Mouse (Mus musculus) midbrain, embryonic 12.5 days (tissue): ENCODE results near the gene Kcnd3. TPM values are rescaled to one million over a fixed set of nuclear protein-coding genes. Genes with fewer than 3 reads are reported as not detected.

Source experiments
- ATAC-seq: fragments of 200-750 bp; cut with Nextera tagmentation; 2 replicates; pipeline ENCODE4 v1.8.0; 2017; ENCODE audit warnings: low read depth, moderate TSS enrichment, moderate library complexity; ENCODE audit not compliant: low FRiP score
- H3K27ac ChIP-seq: fragments of 300-500 bp; sonication (generic); replicated peaks from 2 replicates; pipeline ENCODE4 v1.5.1; 2016; ENCODE audit warnings: mild to moderate bottlenecking
- H3K27me3 ChIP-seq: fragments of 300-500 bp; sonication (generic); 2 replicates; pipeline ENCODE4 v1.6.1; 2016; ENCODE audit warnings: mild to moderate bottlenecking
- H3K36me3 ChIP-seq: fragments of 300-500 bp; sonication (generic); 2 replicates; pipeline ENCODE4 v1.6.1; 2016
- H3K4me1 ChIP-seq: fragments of 300-500 bp; sonication (generic); 2 replicates; pipeline ENCODE4 v1.6.1; 2016
- H3K4me2 ChIP-seq: fragments of 300-500 bp; sonication (generic); replicated peaks from 2 replicates; pipeline ENCODE4 v1.6.1; 2016; ENCODE audit warnings: mild to moderate bottlenecking, moderate library complexity
- H3K4me3 ChIP-seq: fragments of 300-500 bp; sonication (generic); 2 replicates; pipeline ENCODE4 v1.5.1; 2016; ENCODE audit warnings: mild to moderate bottlenecking
- H3K9ac ChIP-seq: fragments of 300-500 bp; sonication (generic); replicated peaks from 2 replicates; pipeline ENCODE4 v1.6.1; 2016; ENCODE audit warnings: mild to moderate bottlenecking, moderate library complexity
- H3K9me3 ChIP-seq: fragments of 300-500 bp; sonication (generic); 2 replicates; pipeline ENCODE4 v1.6.1; 2016; ENCODE audit warnings: mild to moderate bottlenecking
- WGBS: fragments of 180-500 bp; shearing (Covaris S2); methylation state at CpG from one replicate; pipeline ENCODE4 v1.1.7; 2016; 5-methylcytosine and 5-hydroxymethylcytosine counted together
- polyA plus RNA-seq: library from polyadenylated mRNA; unstranded; fragments of >200 nt; fragmentation: Nextera tagmentation; extraction: Ambion mirVana; gene quantifications from 2 replicates; pipeline ENCODE4 v1.2.1, GENCODE M21; 2016

Kcnd3 gene
- 5.1 TPM in 2 replicates for polyA plus RNA-seq

DNA sequence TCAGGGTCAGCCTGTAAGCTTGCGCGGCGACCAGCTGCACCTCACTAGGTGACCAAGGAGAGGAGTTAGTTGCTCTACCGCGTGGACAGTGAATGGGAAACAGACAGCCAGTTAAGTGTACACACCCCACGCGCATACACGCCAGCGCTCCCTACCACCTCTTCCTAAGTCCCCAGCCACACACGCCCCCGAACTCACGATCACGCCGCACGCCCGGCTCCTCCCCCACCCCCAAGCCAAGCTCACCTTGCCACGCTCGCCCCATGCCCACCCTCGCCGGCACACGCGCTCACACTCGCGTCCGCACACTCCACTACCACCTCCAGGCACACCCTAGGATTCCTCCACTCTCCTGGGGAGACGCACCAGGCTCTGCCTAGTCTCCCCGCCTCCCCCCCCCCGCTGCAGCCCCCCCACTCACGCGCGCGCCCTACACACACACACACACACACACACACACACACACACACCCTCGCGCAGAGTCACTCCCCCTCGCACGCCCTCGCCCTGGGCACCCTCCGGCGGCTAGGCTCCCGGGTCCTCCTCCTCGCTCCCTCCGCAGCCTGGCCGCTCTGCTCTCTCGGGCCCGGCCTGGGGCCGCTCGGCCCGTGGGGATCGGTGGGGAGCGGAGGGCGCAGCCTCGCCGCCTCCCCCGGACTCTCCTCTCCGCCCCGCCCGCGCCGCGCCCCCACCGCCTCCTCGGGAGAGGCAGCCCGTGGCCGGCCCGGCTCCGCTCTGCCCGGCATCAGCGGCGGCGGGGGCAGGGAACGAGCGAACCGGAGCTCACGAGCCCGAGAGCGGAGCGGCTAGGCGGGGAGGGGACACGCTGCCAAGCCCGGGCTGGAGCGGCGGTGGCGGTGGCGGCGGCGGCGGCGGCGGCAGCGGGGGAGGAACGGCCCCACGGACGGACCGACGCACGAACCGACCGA, at the start of gene Kcnd3:
TSS of gene Kcnd3 (plus strand) at position 704 of the 929 bp plus-strand sequence.
- ATAC-seq = peak; percentile 79
- H3K4me2 ChIP-seq = peak within 1 kb of the TSS; percentile 96
- H3K4me3 ChIP-seq = peak within 1 kb of the TSS; percentile 76
- peaks cover 27% of the 10 kb centered on the region for H3K4me1 ChIP-seq
- no peaks in the 10 kb centered on the region for H3K9me3 ChIP-seq
- H3K27ac ChIP-seq = peak within 1 kb of the TSS; percentile 77
- H3K9ac ChIP-seq = peak within 1 kb of the TSS; percentile 84
- under 1% methylated on average over 54 of the region's 98 CpGs for WGBS
- H3K36me3 ChIP-seq = no peaks in the 10 kb centered on the region
- H3K27me3 ChIP-seq = peaks cover 66% of the 10 kb centered on the region

DNA sequence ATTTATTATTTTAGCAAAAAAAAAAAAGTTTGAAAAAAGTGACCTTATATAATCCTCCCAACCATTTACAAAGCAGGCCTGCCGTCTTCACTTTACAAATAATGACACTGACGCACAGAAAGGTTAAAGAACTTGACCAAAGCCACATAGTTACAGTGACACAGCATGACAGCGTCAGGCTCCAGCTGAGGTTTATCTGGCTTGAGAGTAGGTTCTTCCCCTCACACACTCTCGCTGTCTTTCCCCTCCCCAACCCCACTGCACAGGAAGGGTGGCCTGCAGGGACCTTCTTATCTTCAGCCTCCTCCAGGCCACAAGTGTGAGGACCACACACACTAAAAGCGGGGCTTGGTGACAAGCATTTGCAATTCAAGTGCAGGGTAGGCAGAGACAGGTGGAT, 49.5 kb upstream of the Kcnd3 start:
- Histone ChIP-seq H3K36me3 (no peaks in the 10 kb centered on the region), H3K4me3 (no peak overlapping the region), H3K9me3 (no peaks in the 10 kb centered on the region), H3K9ac (no peak overlapping the region), H3K4me1 (peaks cover 15% of the 10 kb centered on the region; the same call in 1 of the 2 replicates), H3K27me3 (no peaks in the 10 kb centered on the region), H3K4me2 (no peak overlapping the region), H3K27ac (no peak overlapping the region)
- no peak for ATAC-seq
- WGBS = 64% methylated on average over 5 of the region's 5 CpGs

DNA sequence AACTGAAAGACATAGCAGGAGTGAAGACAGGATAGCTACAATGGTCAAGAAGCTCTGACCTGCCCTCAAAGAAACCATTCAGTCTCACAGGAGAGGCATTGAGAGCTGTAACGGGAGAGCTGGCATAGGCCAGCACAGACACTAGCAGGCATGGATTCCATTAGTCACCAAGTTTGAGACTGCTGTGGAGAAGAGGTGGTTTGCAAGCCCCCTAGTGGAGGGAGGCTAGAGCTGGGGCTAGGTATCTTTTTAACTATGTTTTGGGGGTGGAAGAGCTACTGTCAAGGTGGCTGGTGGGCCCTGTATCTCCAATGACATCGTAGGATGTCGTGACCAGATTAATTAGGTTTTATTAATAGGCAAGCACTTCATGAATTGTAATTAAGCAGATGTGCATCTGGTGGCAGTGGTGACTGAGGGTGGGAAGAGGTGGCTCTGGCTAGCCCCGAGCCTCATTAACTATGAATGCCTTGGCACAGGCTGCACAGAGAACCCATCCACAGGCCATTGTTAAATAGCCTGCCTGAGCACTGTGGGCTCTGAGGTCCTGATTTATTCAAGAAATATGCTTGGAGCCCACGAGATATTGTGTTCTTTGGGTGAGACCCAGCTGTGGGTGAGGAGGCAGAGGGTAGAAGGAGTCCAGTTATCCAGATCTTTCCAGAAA, 48.6 kb upstream of the Kcnd3 start:
- Histone ChIP-seq H3K4me1 (peaks cover 24% of the 10 kb centered on the region; the same call in 1 of the 2 replicates), H3K4me3 (no peak overlapping the region), H3K9ac (no peak overlapping the region), H3K27me3 (no peaks in the 10 kb centered on the region), H3K36me3 (no peaks in the 10 kb centered on the region), H3K27ac (no peak overlapping the region), H3K4me2 (no peak overlapping the region), H3K9me3 (no peaks in the 10 kb centered on the region)
- WGBS = 54% methylated on average over 5 of the region's 5 CpGs
- peak; percentile 61; the same call in 1 of the 2 replicates for ATAC-seq

DNA sequence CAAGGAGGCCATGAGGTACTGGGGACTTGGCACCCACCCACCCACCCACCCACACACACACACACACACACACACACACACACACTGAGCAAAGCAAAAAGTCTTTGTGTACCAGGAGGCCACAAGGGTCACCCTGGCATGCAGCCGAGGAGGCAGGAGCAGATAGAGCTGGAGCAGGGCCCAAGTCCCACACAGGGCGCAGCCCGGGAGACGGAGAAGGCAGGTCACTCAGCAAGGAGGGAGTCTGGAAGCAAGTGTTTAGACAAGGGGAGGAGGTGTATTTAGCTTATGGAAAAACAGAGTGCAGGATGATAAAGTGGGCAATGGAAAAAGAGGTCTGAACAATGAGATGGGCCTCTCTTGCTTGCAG, 48.1 kb upstream of the Kcnd3 start:
- WGBS = 76% methylated on average over 4 of the region's 4 CpGs
- ATAC-seq = no peak
- peaks cover 24% of the 10 kb centered on the region; the same call in 1 of the 2 replicates for H3K4me1 ChIP-seq
- no peaks in the 10 kb centered on the region for H3K36me3 ChIP-seq
- H3K9me3 ChIP-seq = no peaks in the 10 kb centered on the region
- H3K4me2 ChIP-seq = no peak overlapping the region
- no peak overlapping the region for H3K4me3 ChIP-seq
- H3K27me3 ChIP-seq = no peaks in the 10 kb centered on the region
- no peak overlapping the region for H3K27ac ChIP-seq
- H3K9ac ChIP-seq = no peak overlapping the region

DNA sequence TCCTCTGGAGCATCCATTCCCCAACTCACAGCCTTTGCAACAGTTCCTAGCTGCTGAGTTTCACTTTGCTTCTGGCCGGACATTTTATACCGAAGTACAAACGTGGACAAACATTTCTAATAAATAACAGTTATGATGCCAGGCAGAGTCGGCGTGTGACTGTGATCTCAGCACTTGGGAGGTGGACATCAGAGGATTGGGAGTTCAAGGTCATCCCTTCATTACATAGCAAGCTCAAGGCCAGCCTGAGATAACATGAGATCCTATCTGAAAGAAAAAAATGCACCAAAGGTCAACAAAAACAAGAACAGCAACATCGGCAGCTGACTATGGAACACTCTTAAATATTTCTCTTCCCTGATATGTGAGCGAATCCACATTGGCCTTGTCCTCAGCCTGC, 46.6 kb upstream of the Kcnd3 start:
- no peak for ATAC-seq
- H3K36me3 ChIP-seq = no peaks in the 10 kb centered on the region
- peaks cover 24% of the 10 kb centered on the region; the same call in 1 of the 2 replicates for H3K4me1 ChIP-seq
- H3K27ac ChIP-seq = no peak overlapping the region
- no peak overlapping the region for H3K4me3 ChIP-seq
- H3K9me3 ChIP-seq = no peaks in the 10 kb centered on the region
- WGBS = 91% methylated on average over 7 of the region's 7 CpGs
- no peak overlapping the region for H3K4me2 ChIP-seq
- no peak overlapping the region for H3K9ac ChIP-seq
- no peaks in the 10 kb centered on the region for H3K27me3 ChIP-seq

DNA sequence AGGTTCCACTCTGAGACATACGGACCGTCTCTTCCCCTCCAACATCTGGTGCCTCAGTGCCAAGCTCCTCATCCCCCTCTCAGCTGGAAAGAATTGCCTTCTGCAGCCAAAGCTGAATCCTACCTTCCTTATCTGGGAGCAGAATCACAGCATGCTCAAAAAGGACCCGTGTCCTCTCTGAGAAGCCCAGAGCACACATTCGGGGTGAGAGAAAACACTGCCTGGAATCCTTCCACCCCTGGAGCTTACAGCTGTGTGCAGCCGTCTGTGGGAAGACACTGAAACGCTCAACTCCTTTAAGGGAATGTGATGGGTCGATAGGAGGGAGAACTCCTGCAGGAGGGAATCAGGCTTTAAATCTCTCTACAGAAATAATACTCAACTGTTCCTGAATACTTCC, 46.1 kb upstream of the Kcnd3 start:
- Histone ChIP-seq H3K36me3 (no peaks in the 10 kb centered on the region), H3K4me1 (peaks cover 24% of the 10 kb centered on the region; the same call in 1 of the 2 replicates), H3K9me3 (no peaks in the 10 kb centered on the region), H3K4me2 (no peak overlapping the region), H3K4me3 (no peak overlapping the region), H3K9ac (no peak overlapping the region), H3K27ac (no peak overlapping the region), H3K27me3 (no peaks in the 10 kb centered on the region)
- no peak for ATAC-seq
- WGBS = 48% methylated on average over 7 of the region's 7 CpGs

DNA sequence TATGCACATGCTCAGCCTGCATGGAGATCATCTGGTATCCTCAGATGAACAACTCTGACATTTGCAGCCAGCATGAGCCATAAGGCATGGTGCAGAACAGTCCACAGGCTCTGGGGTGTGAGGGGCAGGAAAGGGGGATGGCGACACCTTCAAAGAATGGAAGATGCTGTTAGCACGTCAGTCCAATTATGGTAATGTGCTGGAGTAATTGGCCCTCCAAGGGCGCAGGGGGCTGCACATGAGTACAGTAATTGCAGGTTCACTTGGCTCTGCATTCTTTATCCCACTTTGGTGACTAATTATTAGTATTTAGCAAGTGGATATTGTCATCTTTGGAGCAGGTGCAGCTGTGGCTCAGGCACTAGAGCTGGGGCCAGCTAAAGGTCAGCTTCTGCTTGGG, 43.9 kb upstream of the Kcnd3 start:
- H3K4me3 ChIP-seq = no peak overlapping the region
- ATAC-seq = peak; percentile 82
- H3K27me3 ChIP-seq = no peaks in the 10 kb centered on the region
- H3K4me2 ChIP-seq = no peak overlapping the region
- 46% methylated on average over 3 of the region's 3 CpGs for WGBS
- H3K4me1 ChIP-seq = peaks cover 24% of the 10 kb centered on the region; the same call in 1 of the 2 replicates
- no peaks in the 10 kb centered on the region for H3K36me3 ChIP-seq
- 0 out of 2 replicates have a peak overlapping the region, but pooled peaks have one; percentile 39 for H3K27ac ChIP-seq
- H3K9ac ChIP-seq = no peak overlapping the region
- no peaks in the 10 kb centered on the region for H3K9me3 ChIP-seq

GRCm38 (mm10) chr3:105410810-105411209, 41.3 kb upstream of the Kcnd3 start:
- H3K4me1 ChIP-seq = peaks cover 15% of the 10 kb centered on the region; the same call in 1 of the 2 replicates
- no peak overlapping the region for H3K4me3 ChIP-seq
- H3K9me3 ChIP-seq = no peaks in the 10 kb centered on the region
- 92% methylated on average over 5 of the region's 5 CpGs for WGBS
- H3K4me2 ChIP-seq = no peak overlapping the region
- no peaks in the 10 kb centered on the region for H3K27me3 ChIP-seq
- H3K27ac ChIP-seq = no peak overlapping the region
- no peaks in the 10 kb centered on the region for H3K36me3 ChIP-seq
- no peak for ATAC-seq
- no peak overlapping the region for H3K9ac ChIP-seq

DNA sequence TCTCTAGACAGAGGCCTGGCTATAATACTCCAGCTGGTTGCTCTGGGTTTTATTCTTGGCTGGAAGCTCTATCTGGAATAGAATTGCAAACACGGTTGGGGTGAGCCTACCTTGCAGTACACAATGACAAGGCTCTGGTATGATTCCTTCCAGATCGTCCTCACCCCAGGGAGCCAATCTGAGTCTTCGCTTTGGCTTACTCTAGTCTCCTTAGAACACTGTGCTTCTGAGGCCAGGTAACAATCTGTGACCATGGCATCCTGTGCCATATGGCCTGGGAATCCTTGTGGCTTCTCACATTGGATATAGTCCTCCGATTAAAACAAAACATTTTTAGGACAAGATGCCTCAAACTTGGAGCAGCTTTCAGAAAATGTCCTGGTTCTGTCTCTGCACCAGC, 40.4 kb upstream of the Kcnd3 start:
- no peak for ATAC-seq

DNA sequence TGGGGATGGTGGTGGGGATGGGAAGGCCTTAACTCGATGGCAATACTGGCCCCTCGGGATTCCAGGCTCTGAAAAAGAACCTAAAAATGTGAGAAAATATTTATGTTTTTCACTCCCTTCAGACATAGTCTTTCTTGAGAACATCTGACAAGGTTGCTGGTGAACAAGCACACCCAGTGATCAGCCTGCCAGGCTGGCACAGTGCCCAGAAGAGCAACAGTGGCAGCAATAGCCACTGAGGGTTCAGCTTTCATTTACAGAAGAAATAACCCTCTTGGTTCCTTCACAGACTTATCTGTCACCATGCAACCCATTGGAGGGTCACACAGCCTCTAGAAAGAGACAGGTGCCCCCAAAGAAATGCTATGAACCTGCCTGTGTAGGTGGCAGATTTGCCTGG, 39.9 kb upstream of the Kcnd3 start:
- H3K4me1 ChIP-seq = peaks cover 14% of the 10 kb centered on the region; the same call in 1 of the 2 replicates
- ATAC-seq = no peak

More for the DNA sequence above, 40.4 kb upstream of the Kcnd3 start:
- H3K36me3 ChIP-seq = no peaks in the 10 kb centered on the region
- no peak overlapping the region for H3K4me2 ChIP-seq
- no peaks in the 10 kb centered on the region for H3K27me3 ChIP-seq
- H3K9ac ChIP-seq = no peak overlapping the region
- H3K27ac ChIP-seq = no peak overlapping the region
- WGBS = 82% methylated on average over 4 of the region's 4 CpGs
- no peaks in the 10 kb centered on the region for H3K9me3 ChIP-seq
- no peak overlapping the region for H3K4me3 ChIP-seq
- H3K4me1 ChIP-seq = peaks cover 15% of the 10 kb centered on the region; the same call in 1 of the 2 replicates

DNA sequence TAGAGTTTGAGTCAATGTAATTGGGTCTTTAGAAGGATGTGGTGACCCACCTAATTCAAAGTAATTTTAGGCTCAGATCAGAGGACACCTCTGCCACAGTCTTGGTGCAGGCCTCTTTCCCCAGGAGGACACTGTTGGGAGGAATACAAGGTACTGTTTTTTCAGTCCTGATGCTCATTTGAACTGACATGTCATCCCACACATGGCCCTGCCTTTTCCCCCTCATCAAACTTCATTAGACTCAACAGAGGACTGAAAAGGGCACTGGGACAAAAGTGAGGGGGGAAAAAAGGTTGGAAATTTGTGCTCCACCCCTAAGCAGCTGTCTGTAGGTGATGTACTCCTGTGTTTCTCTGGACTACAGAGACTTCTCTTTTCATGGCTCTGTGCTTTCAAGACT, 39.4 kb upstream of the Kcnd3 start:
- H3K27me3 ChIP-seq = no peaks in the 10 kb centered on the region
- H3K27ac ChIP-seq = no peak overlapping the region
- ATAC-seq = no peak
- no peaks in the 10 kb centered on the region for H3K36me3 ChIP-seq
- H3K4me1 ChIP-seq = peaks cover 10% of the 10 kb centered on the region; the same call in 1 of the 2 replicates
- no peak overlapping the region for H3K9ac ChIP-seq
- H3K9me3 ChIP-seq = no peaks in the 10 kb centered on the region
- H3K4me3 ChIP-seq = no peak overlapping the region
- no peak overlapping the region for H3K4me2 ChIP-seq

More for the DNA sequence above, 39.9 kb upstream of the Kcnd3 start:
- Histone ChIP-seq H3K9ac (no peak overlapping the region), H3K9me3 (no peaks in the 10 kb centered on the region), H3K27ac (no peak overlapping the region), H3K27me3 (no peaks in the 10 kb centered on the region), H3K4me3 (no peak overlapping the region), H3K4me2 (no peak overlapping the region), H3K36me3 (no peaks in the 10 kb centered on the region)
- 82% methylated on average over 2 of the region's 2 CpGs for WGBS

GRCm38 (mm10) chr3:105418441-105418840, 33.7 kb upstream of the Kcnd3 start:
- 90% methylated on average over 1 of the region's 1 CpGs for WGBS
- H3K4me2 ChIP-seq = no peak overlapping the region
- no peaks in the 10 kb centered on the region for H3K9me3 ChIP-seq
- H3K4me3 ChIP-seq = no peak overlapping the region
- no peak for ATAC-seq
- H3K27me3 ChIP-seq = no peaks in the 10 kb centered on the region
- H3K4me1 ChIP-seq = no peaks in the 10 kb centered on the region
- H3K27ac ChIP-seq = no peak overlapping the region
- H3K9ac ChIP-seq = no peak overlapping the region
- H3K36me3 ChIP-seq = no peaks in the 10 kb centered on the region
